Mouse (Mus musculus) cerebellum, adult 11-12 months (tissue): Measurements from ENCODE around the gene Srgap1.

Experiments
- DNase-seq: peaks from one replicate; pipeline ENCODE4 v3.0.0; 2022

The Srgap1 gene

GRCm38 (mm10) chr10:121877906-121878305 is 169.2 kb downstream of the Srgap1 start:
- DNase-seq = no peak

GRCm38 (mm10) chr10:121873063-121873489 is 174.0 kb downstream of the Srgap1 start:
- DNase-seq = no peak

GRCm38 (mm10) chr10:121869941-121870340 is 177.2 kb downstream of the Srgap1 start:
- DNase-seq = no peak

GRCm38 (mm10) chr10:121868255-121868654 is 178.9 kb downstream of the Srgap1 start:
- DNase-seq = no peak

GRCm38 (mm10) chr10:121865503-121866239 is 181.4 kb downstream of the Srgap1 start:
- no peak for DNase-seq

- DNase-seq = no peak
These were observed 186.2 kb downstream of the Srgap1 start for GRCm38 (mm10) chr10:121860924-121861323.

GRCm38 (mm10) chr10:121859803-121860571 is 187.1 kb downstream of the Srgap1 start:
- no peak for DNase-seq

- DNase-seq = no peak
These were observed 188.2 kb downstream of the Srgap1 start for GRCm38 (mm10) chr10:121858911-121859310.

GRCm38 (mm10) chr10:121858086-121858485 is 189.0 kb downstream of the Srgap1 start:
- no peak for DNase-seq

GRCm38 (mm10) chr10:121855863-121856446 is 191.2 kb downstream of the Srgap1 start:
- no peak for DNase-seq

- no peak for DNase-seq
These were observed 193.7 kb downstream of the Srgap1 start for GRCm38 (mm10) chr10:121853385-121853808.

- DNase-seq = no peak
These were observed 197.6 kb downstream of the Srgap1 start for GRCm38 (mm10) chr10:121849496-121849895.

GRCm38 (mm10) chr10:121845677-121846076 is 201.4 kb downstream of the Srgap1 start:
- no peak for DNase-seq

GRCm38 (mm10) chr10:121837166-121837898 is 209.8 kb downstream of the Srgap1 start:
- no peak for DNase-seq

GRCm38 (mm10) chr10:121836507-121837165 is 210.5 kb downstream of the Srgap1 start:
- no peak for DNase-seq

- DNase-seq = no peak
These were observed 213.7 kb downstream of the Srgap1 start for GRCm38 (mm10) chr10:121833443-121833842.

- no peak for DNase-seq
These were observed 216.5 kb downstream of the Srgap1 start for GRCm38 (mm10) chr10:121830335-121831307.

GRCm38 (mm10) chr10:121829800-121830303 is 217.3 kb downstream of the Srgap1 start:
- DNase-seq = no peak

- no peak for DNase-seq
These were observed 218.1 kb downstream of the Srgap1 start for GRCm38 (mm10) chr10:121829034-121829433.

GRCm38 (mm10) chr10:121822674-121823073 is 224.4 kb downstream of the Srgap1 start:
- DNase-seq = no peak

- no peak for DNase-seq
These were observed 226.3 kb downstream of the Srgap1 start for GRCm38 (mm10) chr10:121820846-121821245.
